Mouse (Mus musculus): ENCODE data around the gene Macf1.
"Not testable (repeated sequence)": the region's sequence is repeated elsewhere in the genome, so short reads cannot be mapped to it uniquely, and the experiment has no call there.

Macf1 gene

DNA sequence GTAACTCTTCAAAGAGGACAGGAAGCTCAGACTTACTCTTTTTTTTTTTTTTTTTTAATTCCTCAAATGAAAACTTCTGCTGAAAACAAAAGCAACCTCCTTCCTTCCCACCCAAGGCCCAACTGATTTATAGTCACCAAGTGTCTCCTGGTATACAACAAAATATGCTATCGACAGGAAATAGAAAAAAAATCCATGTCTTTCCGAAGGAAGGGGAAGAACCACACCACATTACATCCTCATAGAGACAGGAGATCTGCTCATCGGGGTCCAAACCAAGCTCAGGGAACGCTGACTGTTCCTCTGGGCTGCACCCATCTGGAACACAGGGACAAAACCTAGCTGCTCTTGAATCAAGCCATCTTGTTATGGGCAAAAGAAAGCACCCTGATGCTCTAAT lies 50.3 kb downstream of the Macf1 start:
- no peak for DNase-seq

GRCm38 (mm10) chr4:123633370-123633769 lies 50.8 kb downstream of the Macf1 start:
- DNase-seq = no peak

DNA sequence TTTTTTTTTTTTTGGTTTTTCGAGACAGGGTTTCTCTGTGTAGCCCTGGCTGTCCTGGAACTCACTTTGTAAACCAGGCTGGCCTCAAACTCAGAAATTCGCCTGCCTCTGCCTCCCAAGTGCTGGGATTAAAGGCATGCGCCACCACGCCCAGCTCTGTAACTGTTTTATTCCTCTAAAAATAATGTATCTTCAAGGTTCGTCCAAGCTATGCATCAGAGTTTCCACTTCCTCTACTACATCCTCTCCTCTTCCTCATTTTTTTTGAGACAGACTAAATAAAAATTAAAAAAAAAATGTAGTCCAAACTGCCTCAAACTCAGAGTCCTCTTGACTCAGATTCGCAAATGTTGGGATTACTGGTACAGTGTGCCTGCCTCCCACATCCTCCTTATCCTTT lies 52.0 kb downstream of the Macf1 start:
- DNase-seq = not testable (repeated sequence)

DNA sequence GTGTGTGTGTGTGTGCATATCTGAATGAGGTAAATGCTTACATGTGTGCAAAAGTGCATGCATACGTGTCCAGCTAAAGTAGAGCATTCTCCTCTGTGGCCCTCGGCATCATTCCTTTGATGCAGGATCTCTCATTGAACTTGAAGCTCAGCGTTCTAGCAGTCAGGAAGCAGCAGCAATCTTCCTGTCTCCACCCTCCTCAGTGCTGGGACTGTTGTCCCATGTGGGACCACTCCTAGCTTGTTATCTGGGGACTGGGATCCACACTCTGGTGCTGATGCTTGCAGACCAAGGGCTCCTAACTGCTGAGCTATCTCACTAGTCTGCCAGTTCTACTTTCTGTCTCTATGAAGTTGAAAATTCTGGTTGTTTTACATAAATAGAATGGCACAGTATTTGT lies 52.5 kb downstream of the Macf1 start:
- DNase-seq = no peak

DNA sequence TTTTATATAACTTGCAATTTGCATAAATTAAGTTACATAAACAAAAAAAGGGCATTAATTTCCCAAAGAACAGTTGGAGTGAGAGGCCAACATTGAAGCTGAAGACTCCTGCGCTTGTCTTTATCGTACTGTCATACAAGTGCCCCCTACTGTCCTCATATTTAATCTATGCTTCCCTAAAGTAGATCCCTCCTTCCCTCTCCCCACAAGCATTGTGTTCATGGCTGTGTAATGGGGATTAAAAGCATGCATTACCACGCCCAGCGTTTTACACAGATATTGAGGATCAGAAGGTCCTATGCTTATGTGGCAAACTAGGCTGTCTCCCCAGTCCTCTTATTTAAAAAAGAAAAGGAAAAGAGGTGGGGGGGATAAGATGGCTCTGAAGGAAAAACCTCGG lies 56.5 kb downstream of the Macf1 start:
- DNase-seq = no peak

- DNase-seq = no peak
Observed at GRCm38 (mm10) chr4:123625332-123626072, 58.7 kb downstream of the Macf1 start.

DNA sequence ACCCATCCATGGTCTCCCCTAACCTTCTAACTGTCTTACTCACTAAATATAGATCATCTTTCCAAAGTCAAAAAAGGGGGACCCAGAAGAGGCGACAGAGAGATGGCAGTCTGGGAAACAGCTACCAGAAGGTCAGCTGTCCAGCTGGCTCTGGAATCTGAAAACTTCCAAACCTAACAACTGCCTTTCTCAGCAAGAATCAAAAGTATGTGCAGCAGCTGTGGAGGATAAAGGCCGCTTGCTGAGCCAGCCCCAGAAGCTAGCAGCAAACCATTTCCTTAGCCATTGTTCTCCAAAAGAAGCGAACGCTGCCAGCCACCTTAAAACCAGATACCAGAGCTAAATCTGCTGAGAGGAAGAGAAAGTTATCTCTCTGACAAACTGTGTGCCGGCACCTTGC lies 59.7 kb downstream of the Macf1 start:
- no peak for DNase-seq

- DNase-seq = peak; percentile 23
Observed at GRCm38 (mm10) chr4:123623742-123624151, 60.4 kb downstream of the Macf1 start.

DNA sequence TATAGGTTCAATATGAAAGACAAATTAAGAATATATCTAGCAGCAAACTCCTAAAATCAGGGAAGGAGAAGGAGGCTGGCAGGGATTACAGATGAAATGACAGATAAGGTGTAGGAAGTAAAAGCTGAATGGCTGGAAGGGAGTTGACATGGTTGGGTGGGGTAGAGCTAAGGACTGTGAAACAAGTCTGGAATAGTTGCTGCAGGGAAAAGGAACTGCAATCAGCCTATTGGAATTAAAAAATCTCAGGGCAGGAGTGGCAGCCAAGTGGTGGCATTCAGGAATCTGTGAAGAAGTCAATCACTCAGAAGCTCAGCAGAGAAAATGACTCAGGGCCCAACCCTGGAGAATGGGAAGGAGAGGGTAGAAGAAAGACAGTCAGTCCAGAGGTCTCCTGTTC lies 62.4 kb downstream of the Macf1 start:
- DNase-seq = no peak

- DNase-seq = no peak
Observed at GRCm38 (mm10) chr4:123617727-123618389, 66.3 kb downstream of the Macf1 start.

DNA sequence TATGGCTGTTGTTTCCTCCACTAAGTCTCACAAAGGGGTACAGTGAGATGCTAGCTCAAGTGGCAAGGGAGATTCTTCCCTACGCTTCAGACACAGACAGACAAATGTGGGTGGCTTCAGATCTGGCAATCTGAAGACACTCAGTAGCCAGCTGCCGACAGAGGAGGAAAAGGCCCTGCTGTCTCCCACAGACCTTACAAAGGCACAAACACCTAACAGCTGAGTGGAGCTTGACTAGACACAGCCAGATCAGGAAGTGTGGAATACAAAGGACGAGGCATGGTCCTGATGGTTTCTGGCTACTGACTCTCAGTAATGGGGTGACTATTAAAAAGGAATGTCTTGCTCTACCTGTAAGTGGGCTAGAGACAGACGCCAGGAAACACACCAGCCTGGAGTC lies 67.2 kb downstream of the Macf1 start:
- no peak for DNase-seq

- peak; percentile 44 for DNase-seq
Observed at GRCm38 (mm10) chr4:123616501-123616900, 67.7 kb downstream of the Macf1 start.

DNA sequence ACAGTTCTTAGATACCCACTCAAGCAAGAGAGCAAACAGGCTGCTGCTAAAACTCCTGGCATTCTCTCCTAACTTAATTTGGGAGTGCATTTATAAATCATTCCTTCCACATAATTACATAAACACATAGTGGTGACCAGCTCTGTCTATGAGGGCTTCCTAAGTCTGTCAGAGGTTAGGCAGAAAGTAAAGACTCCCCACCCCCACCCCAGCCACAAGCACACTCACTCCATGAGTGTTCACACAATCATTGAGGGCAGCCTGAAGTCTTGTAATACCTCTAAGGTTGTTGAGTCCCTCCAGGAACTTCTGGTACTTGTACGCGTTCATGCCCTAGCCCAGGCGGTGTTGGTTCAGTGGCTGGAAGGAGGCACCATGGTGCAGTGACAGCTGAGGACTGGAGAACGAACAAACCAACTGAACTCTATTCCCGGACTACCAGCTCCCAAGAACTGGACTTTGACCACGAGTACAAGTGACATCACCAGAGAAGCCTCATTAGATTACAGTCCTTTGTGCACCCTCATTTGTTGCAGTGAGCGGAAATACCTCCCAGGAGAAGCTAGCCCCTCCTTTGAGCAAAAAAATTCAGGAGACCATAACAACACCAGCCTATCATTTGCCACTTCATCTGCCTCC lies 70.7 kb downstream of the Macf1 start:
- DNase-seq = no peak

GRCm38 (mm10) chr4:123611940-123612339 lies 72.2 kb downstream of the Macf1 start:
- no peak for DNase-seq

DNA sequence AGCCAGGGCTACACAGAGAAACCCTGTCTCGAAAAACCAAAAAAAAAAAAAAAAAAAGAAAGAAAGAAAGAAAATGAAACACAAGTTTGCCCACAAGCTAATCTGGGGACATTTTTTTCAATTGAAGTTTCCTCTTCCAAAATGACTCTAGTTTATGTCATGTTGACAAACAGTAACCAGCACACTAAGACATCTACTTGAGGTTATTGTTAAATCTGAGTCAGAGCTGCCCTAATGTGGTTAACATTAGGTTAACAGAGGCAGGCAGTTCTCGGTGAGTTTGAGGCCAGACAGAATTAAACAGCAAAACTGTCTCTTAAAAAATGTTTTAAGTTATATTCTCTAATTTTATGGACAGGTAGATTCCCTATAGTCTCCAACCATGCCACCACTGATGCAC lies 72.9 kb downstream of the Macf1 start:
- no peak for DNase-seq

DNA sequence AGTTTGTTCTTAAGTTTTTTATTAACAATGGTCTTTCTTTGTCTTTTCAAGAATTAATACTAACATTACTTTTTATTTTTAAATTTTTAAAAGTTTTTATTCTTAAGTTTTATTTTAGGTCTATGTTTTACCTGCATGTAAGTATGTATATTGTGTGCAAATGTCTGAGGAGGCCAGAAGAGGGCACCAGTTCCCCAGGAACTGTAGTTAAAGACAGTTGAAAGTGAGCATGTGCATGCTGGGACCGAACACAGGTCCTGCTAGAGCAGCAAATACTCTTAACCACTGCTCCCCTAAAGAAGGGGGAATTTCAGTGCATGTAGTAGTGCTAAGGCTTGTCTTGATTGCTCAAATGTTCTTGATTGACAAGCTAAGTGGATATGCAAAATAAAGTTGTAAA lies 77.0 kb downstream of the Macf1 start:
- DNase-seq = no peak

- no peak for DNase-seq
Observed at GRCm38 (mm10) chr4:123605948-123606347, 78.2 kb downstream of the Macf1 start.

GRCm38 (mm10) chr4:123605309-123605708 lies 78.9 kb downstream of the Macf1 start:
- no peak for DNase-seq

- DNase-seq = no peak
Observed at GRCm38 (mm10) chr4:123602700-123603261, 81.4 kb downstream of the Macf1 start.

DNA sequence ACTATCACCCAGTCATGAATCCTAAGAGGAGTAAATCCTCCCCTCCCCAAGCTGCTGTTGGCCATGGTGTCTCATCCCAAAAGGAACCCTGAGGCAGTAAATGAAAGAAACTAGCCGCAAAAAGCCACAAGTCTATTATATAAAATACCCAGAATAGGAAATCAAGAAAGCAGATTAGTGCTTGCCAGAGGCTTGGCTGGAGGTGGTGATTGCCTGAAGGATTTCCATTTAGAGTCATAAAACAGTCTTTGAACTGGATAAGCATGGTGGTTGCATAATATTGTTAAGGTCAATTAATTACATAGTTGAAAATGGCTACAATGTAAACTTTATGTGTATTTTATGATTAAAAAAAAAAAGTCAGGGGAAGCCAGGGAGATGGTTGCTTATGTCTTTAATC lies 83.1 kb downstream of the Macf1 start:
- no peak for DNase-seq

DNA sequence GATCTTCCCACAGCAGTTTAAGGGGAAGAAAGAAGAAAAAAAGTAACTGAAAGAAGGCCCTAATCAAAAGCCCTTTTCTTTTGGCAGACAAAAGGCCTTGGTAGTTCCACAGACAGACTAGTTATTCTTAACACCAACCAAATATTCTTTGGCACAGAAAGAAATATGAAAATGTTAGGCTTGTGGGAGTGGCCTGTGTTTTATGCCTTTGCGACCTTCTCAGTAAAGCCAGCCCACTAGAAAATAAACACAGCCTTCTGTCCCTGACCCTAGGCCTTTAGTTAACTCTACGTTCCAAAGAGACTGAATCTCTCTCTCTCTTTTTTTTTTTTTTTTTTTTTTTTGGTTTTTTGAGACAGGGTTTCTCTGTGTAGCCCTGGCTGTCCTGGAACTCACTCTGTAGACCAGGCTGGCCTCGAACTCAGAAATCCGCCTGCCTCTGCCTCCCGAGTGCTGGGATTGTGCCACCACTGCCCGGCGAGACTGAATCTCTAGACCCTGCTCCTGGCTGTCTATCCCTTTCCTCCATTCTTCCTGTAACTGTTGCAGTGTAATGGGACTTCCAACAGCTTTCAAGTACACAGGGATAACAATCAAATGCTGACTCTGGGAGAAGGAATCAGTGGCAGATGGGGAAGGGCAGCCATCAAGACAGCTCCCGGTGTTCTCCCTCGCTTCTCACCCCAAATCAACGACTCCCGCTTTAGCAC lies 85.5 kb downstream of the Macf1 start:
- no peak for DNase-seq

GRCm38 (mm10) chr4:123594381-123594806 lies 89.8 kb downstream of the Macf1 start:
- DNase-seq = no peak

DNA sequence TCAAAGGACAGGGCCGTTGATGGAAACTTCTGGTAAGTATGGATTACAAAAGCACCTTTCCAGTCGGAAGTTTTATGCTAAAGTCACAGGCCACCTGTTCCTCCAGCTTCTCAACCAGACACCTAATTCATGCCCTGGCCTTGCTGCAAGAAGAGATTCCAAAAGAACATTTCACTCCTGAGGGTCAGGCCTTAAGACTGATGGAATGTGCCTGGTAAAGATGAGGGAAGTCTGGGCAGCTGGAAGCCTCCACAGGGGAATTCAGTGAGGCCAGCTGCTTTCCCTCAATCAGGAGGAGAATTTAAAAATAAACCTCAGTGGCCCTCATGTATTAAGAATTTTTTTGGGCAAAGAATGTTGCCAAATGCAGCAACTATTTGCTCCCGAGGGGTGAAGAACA lies 90.5 kb downstream of the Macf1 start:
- DNase-seq = no peak

All from layer of hippocampus, adult 9-11 months (tissue).